Mouse (Mus musculus) liver, adult 2 months (tissue): ENCODE results near the gene Hspa12b. TPM values are rescaled to one million over a fixed set of nuclear protein-coding genes. Genes with fewer than 3 reads are reported as not detected.

Experiments
- DNase-seq: peaks from one replicate; pipeline ENCODE4 v3.0.0-alpha.2; 2011; ENCODE audit warnings: low read depth, low spot score; ENCODE audit errors: extremely low read depth
- H3K27ac ChIP-seq: fragments of 200-500 bp; replicated peaks from 2 replicates; pipeline ENCODE4 v1.5.1; 2012; ENCODE audit warnings: low read depth, mild to moderate bottlenecking, control low read depth, inconsistent platforms, low read length; ENCODE audit not compliant: insufficient read depth
- H3K27me3 ChIP-seq: fragments of 200-500 bp; 2 replicates; pipeline ENCODE4 v1.6.1; 2012; ENCODE audit warnings: mild to moderate bottlenecking, moderate library complexity, low read length, inconsistent platforms; ENCODE audit not compliant: control insufficient read depth, insufficient read depth
- H3K36me3 ChIP-seq: fragments of 200-500 bp; 2 replicates; pipeline ENCODE4 v1.6.1; 2012; ENCODE audit warnings: low read length, inconsistent platforms; ENCODE audit not compliant: control insufficient read depth, insufficient read depth
- H3K4me1 ChIP-seq: fragments of 200-500 bp; 2 replicates; pipeline ENCODE4 v1.6.1; 2011; ENCODE audit warnings: low read length; ENCODE audit not compliant: control insufficient read depth, insufficient read depth
- H3K4me3 ChIP-seq: fragments of 200-500 bp; 2 replicates; pipeline ENCODE4 v1.5.1; 2011; ENCODE audit warnings: low read depth, mild to moderate bottlenecking, control low read depth, low read length, moderate library complexity; ENCODE audit not compliant: insufficient read depth
- H3K79me2 ChIP-seq: fragments of 200-500 bp; 2 replicates; pipeline ENCODE4 v1.6.1; 2012; ENCODE audit warnings: inconsistent platforms, mild to moderate bottlenecking, low read length, moderate library complexity; ENCODE audit not compliant: control insufficient read depth, insufficient read depth
- H3K9ac ChIP-seq: fragments of 200-500 bp; 2 replicates; pipeline ENCODE4 v1.6.1; 2012; ENCODE audit warnings: low read depth, mild to moderate bottlenecking, control low read depth, inconsistent platforms, low read length
- CTCF ChIP-seq: fragments of 200-500 bp; IDR thresholded peaks from 2 replicates; pipeline ENCODE4 v1.5.1; 2011; ENCODE audit warnings: low read depth, low read length, control low read depth
- POLR2A ChIP-seq: fragments of 200-500 bp; IDR thresholded peaks from 2 replicates; pipeline ENCODE4 v1.6.1; 2011; ENCODE audit warnings: low read length, control low read depth; ENCODE audit not compliant: insufficient read depth; ENCODE audit errors: extremely low read depth
- WGBS: fragments of 180-500 bp; shearing (Covaris S2); methylation state at CpG from one replicate; pipeline ENCODE4 v1.1.7; 2018; 5-methylcytosine and 5-hydroxymethylcytosine counted together
- polyA plus RNA-seq: library from polyadenylated mRNA; depleted of rRNA; stranded (reverse); fragments of >200 nt; gene quantifications from 2 replicates; pipeline ENCODE4 v1.2.3, GENCODE M21; 2012
- total RNA-seq: library from RNA; depleted of rRNA; stranded (reverse); fragments of >200 nt; gene quantifications from 2 replicates; pipeline ENCODE4 v1.2.3, GENCODE M21; 2014

Gene Hspa12b
- total and polyA plus RNA-seq, 2 experiments, result 1.0 to 1.1 TPM

- WGBS, result 79% methylated on average over 3 of the region's 3 CpGs
- DNase-seq, result peak; percentile 41
- Histone ChIP-seq H3K27me3 (no peaks in the 10 kb centered on the region), H3K4me3 (no peak overlapping the region), H3K36me3 (no peaks in the 10 kb centered on the region), H3K27ac (peak overlapping the region; percentile 61), H3K79me2 (no peaks in the 10 kb centered on the region), H3K9ac (no peak overlapping the region), H3K4me1 (no peaks in the 10 kb centered on the region)
- TF ChIP-seq POLR2A (no peak), CTCF (no peak)
These were observed 36.2 kb upstream of the Hspa12b start for GRCm38 (mm10) chr2:131090852-131091251.

- Histone ChIP-seq H3K9ac (no peak overlapping the region), H3K36me3 (no peaks in the 10 kb centered on the region), H3K4me1 (no peaks in the 10 kb centered on the region; the same call in 1 of the 2 replicates), H3K27me3 (no peaks in the 10 kb centered on the region), H3K4me3 (no peak overlapping the region), H3K79me2 (no peaks in the 10 kb centered on the region), H3K27ac (no peak overlapping the region)
- no peak for DNase-seq
- TF ChIP-seq POLR2A (no peak), CTCF (no peak)
- 85% methylated on average over 5 of the region's 5 CpGs for WGBS
These were observed 33.5 kb upstream of the Hspa12b start for GRCm38 (mm10) chr2:131093577-131093976.

- WGBS, result 0% methylated on average over 1 of the region's 1 CpGs
- no peaks in the 10 kb centered on the region for H3K36me3 ChIP-seq
These were observed 32.3 kb upstream of the Hspa12b start for GRCm38 (mm10) chr2:131094823-131095222.

GRCm38 (mm10) chr2:131096101-131096795 lies 30.8 kb upstream of the Hspa12b start:
- peak overlapping the region; percentile 58 for H3K27ac ChIP-seq
- H3K36me3 ChIP-seq, result no peaks in the 10 kb centered on the region
- WGBS, result 52% methylated on average over 9 of the region's 9 CpGs
- H3K9ac ChIP-seq, result no peak overlapping the region
- no peak for TF ChIP-seq CTCF
- no peak for TF ChIP-seq POLR2A
- H3K79me2 ChIP-seq, result no peaks in the 10 kb centered on the region
- H3K27me3 ChIP-seq, result no peaks in the 10 kb centered on the region
- DNase-seq, result no peak
- H3K4me1 ChIP-seq, result no peaks in the 10 kb centered on the region; the same call in 1 of the 2 replicates
- H3K4me3 ChIP-seq, result no peak overlapping the region

More at GRCm38 (mm10) chr2:131094823-131095222, 32.3 kb upstream of the Hspa12b start:
- Histone ChIP-seq H3K27me3 (no peaks in the 10 kb centered on the region), H3K4me1 (no peaks in the 10 kb centered on the region; the same call in 1 of the 2 replicates), H3K4me3 (no peak overlapping the region), H3K27ac (no peak overlapping the region), H3K9ac (no peak overlapping the region), H3K79me2 (no peaks in the 10 kb centered on the region)
- TF ChIP-seq CTCF (peak; percentile 92), POLR2A (no peak)
- peak; percentile 26 for DNase-seq

- Histone ChIP-seq H3K4me1 (no peaks in the 10 kb centered on the region; the same call in 1 of the 2 replicates), H3K79me2 (no peaks in the 10 kb centered on the region), H3K36me3 (no peaks in the 10 kb centered on the region), H3K27me3 (no peaks in the 10 kb centered on the region), H3K27ac (no peak overlapping the region), H3K9ac (no peak overlapping the region), H3K4me3 (no peak overlapping the region)
- DNase-seq, result no peak
- WGBS, result 79% methylated on average over 4 of the region's 4 CpGs
- TF ChIP-seq CTCF (no peak), POLR2A (no peak)
These were observed 30.0 kb upstream of the Hspa12b start for GRCm38 (mm10) chr2:131097087-131097486.

- WGBS, result 57% methylated on average over 3 of the region's 3 CpGs
- DNase-seq, result no peak
- TF ChIP-seq CTCF (no peak), POLR2A (no peak)
- Histone ChIP-seq H3K27me3 (no peaks in the 10 kb centered on the region), H3K4me3 (no peak overlapping the region), H3K4me1 (no peaks in the 10 kb centered on the region; the same call in 1 of the 2 replicates), H3K36me3 (no peaks in the 10 kb centered on the region), H3K9ac (no peak overlapping the region), H3K79me2 (no peaks in the 10 kb centered on the region), H3K27ac (no peak overlapping the region)
These were observed 25.6 kb upstream of the Hspa12b start for GRCm38 (mm10) chr2:131101530-131101929.
